Mouse (Mus musculus) left cerebral cortex, adult 8-10 months (tissue): ENCODE results near the gene Chrna10. TPM values are rescaled to one million over a fixed set of nuclear protein-coding genes. Genes with fewer than 3 reads are reported as not detected.

ENCODE experiments used
- DNase-seq, 2 experiments: peaks; one replicate each; pipeline ENCODE4 v3.0.0; 2022; ENCODE audit warnings: low spot score in 2 of 2
- total RNA-seq, 4 experiments: library from RNA; stranded (reverse); gene quantifications; 2 replicates each; pipeline ENCODE4 v1.2.4; 2022

The Chrna10 gene
- total RNA-seq, 4 experiments from 2014 or later = 0.46 to 0.99 (median 0.84) TPM

DNA sequence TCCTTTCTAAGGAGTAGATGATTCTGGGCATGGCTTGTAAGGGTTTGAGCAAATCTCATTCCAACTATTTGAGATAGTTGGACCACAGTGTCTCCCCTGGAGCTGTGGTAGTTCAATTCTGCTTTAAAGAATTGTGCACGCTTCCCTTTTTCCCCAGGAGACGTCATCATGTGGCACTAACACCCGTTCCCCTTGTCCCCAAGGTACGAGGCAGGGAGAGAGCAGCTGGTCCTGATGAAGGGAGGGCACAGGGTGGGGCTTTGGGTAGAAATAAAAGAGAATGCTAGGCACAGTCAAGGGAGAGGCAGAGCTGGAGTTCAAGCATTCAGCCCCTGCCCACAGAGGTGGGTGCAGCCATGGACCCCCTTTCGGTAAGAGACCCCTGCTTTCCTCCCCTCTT is 33.8 kb downstream of the Chrna10 start, which contains the start of gene Trpc2:
TSS of gene Trpc2 (plus strand) at position 301 of the 400 bp plus-strand sequence.
- DNase-seq = no peak

DNA sequence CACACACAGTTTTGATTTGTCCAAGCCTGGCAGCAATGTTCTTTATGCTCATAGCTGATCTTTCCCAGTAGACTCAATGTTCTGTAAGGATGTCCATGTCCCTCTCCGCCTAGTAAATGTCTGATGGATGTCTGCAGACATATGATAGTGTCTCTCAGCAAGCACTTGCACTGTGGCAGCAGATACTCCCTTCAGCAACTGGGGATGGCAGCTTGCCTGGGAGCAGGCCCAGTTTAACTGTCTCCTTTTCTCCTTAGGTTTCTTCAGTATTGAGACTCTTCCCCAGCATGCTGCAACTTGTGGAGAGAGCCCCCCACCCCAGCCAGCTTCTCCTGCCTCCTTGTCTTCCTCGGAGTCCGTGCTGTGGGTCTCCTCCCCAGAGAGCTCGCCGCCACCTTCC is 34.8 kb downstream of the Chrna10 start:
- no peak for DNase-seq

DNA sequence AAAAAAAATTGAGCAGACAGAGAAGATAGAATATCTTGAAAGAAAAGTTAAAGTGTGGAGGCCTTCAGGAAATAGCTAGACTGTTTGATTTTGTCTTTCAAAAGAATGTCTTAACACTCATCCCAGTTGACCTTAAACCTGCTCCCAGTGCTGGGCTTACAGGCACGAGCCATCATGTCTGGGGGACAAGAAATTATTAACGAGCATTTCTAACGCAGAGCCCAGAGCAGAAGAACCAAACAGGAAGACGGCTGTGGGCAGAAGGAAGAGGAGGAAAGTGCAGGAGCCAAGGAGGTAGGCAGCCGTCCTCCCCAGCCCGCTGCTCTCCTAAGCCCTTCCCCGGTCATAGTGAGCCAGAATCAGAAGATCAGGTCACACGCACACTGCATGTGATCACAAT is 36.3 kb downstream of the Chrna10 start:
- DNase-seq = no peak

DNA sequence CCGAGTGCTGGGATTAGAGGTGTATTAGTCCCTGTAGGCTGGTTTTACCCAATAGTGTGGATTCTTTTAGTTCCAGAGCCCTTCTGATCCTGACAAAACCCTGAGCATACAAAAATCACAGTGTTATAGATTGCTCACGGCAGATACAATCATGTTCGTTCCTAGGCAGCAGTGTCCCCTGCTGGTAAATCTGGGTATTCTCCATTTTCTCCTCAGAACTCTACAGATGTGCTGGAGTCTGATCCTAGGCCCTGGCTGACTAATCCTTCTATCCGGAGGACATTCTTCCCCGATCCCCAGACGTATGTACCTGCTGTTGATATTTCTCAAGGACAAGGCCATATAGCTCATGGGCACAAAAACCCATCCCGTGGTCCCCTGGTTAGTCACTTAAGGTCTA is 38.1 kb downstream of the Chrna10 start:
- no peak for DNase-seq

DNA sequence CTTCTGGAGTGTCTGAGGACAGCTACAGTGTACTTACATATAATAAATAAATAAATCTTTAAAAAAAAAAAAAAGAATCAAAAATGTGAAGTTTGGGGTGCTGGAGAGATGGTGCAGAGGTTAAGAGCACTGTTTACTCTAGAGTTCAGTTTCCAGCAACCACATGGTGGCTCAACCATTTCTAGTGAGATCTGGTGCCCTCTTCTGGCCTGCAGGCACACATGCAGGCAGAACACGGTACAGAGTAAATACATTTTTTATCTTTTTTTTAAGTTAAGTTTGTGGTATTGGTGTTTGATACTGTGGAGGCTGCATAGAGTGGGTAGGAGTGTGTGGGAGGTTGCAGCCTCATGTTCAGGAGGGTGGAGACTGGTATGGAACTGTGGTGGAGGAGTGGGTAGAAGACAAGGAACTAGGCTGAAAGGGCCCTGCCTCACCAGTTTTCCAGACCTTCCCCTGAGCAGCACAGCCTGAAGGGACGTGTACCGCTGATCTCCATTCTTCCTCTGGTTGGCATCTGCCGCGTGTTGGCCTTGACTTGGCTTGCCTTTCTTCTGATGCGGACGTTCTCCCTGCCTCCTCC is 39.8 kb downstream of the Chrna10 start:
- DNase-seq = no peak

DNA sequence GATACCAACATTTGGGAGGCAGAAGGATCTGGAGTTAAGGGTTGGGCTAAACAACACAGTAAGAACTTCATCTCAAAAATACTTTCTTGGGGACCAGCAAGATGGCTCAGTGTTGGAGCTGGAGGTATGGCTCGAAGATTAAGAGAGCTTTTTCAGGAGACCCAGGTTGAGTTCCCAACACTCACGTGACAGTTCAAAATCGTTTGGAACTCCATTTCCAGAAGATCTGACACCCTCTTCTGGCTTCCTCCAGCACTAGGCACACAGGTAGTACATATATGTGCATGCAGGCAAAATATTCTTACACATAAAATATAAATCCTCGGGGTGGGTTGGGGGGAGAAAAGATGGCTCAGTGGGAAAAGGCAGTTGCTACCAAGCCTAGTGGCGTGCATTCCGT is 50.3 kb downstream of the Chrna10 start:
- DNase-seq = no peak

DNA sequence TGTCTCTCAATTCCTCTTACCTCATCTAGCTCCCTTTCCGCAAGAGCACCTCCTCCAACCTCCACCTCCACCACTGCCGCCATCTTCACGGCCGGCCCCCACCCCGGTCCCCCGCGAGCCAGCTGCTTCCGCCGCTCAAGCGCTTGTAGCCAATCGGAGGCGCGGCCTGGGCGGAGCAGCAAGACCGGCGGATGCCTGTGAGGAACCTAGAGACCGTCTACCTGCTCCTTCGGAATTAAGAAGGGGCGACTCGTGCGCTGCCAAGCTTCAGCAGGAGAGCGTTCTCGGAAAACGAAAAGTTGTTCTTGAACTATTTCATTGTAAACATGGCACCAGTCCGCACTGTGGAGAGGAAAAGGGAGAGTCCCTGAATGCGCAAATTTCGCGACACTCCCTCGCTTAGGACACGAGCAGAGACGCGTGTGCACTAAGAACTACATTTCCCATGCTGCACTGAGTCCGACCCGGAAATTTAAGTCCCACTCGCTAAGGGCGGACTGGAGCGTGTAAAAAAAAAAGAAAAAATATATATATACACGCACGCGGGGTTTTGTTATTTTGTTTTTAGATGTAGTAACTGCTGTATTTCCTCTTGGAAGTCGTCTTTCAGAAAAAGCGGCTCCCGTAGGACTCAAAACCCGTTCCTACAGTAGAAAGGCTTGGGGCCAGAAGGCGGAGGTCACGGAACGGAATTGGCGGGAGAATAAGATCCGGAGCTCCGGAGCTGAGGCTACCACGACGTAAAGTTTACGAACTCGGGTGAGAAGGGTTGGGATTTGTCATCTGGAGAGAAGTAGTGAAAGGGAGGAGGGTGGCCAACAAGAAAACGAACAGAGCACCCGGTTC is 51.4 kb downstream of the Chrna10 start, which contains the start of the genes Rnf121, Xndc1 and Xntrpc:
TSS of gene Rnf121 (minus strand) at position 424 of the 846 bp plus-strand sequence.
TSS of gene Xndc1 (plus strand) at position 466 of the 846 bp plus-strand sequence.
TSS of gene Xntrpc (plus strand) at position 668 of the 846 bp plus-strand sequence.
- DNase-seq = peak; percentile 89 to 93

DNA sequence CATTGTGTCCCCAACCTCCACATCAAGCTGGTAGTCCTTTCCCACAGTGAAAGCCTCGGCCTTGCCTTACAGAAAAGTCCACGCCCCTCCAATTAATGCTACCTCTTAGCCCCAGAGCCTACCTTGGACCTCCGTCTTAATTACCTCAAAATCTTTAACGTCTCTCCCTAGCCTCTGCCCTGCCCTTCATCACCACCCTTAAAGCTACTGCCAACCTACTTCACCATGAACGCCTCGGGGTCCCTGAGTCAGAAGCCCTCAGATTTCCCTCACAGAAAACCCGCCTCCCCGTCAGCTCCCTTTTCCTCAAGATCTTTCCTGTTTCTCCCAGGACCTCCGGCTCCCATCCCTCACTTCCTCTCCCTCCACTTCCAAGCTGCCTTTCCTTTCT is 52.0 kb downstream of the Chrna10 start:
- no peak for DNase-seq

DNA sequence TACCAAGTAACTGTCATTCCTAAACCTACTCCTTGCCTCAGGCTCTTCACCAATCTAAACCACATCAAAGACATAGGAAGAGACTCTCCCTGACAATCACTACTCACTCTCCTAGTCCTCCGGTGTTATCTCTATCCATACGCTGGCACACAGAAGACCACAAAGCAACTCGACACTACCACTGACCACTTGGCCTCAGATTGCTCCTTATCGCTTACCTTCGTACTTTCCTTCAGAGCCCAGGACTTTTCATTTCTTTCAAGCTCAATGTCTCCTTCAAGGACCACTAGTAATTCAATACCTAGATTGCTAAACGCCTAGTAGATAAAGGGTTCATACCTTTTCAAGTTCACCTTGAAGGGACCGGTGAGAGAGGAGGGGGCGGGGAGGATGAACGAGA is 52.7 kb downstream of the Chrna10 start:
- DNase-seq = no peak

DNA sequence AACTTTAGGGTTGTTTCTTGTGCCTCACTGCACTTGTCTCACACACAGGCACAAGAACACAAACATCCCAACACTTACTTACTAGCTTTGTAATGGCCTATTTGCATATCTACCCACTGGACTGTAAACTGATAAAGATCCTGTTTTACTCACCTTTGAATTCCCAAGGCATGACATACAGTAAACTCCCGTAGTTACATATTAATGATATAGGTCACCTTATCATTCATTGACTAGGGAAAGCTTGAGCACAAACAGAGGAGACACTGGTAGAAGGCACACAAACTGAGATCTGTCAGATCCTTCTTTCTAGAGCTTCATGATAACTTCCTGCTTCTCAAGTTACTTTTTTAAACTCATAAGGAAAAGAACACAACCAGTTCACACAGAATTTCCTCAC is 54.4 kb downstream of the Chrna10 start:
- no peak for DNase-seq

DNA sequence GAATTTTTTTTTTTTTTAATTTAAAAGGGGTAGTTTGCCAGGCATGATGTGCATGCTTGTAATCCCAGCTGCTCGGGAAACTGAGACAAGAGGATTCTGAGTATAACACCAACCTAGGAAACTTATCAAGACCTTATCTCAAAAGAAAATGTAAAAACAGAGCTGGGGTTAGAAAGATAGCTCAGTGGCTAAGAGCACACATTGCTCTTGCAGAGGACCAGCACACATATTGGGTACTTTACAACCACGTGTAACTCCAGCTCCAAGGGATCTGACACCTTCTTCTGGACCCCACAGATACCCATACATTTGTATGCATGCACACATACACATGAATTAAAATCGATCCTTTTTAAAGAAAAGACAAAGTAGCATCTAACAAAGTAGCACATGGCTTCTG is 55.3 kb downstream of the Chrna10 start:
- no peak for DNase-seq

Other genes starting within 250 kb of the Chrna10 start
- 1 to 10 TPM in 2 of 4 experiments, under 1 TPM in 2; 0.46 to 9.8 (median 1.2) TPM for gene Folr1, start 246.0 kb downstream of the Chrna10 start, total RNA-seq
- 10 to 100 TPM; 83.0 to 96.2 (median 90.5) TPM for gene Lamtor1, start 210.9 kb downstream of the Chrna10 start, total RNA-seq
- gene Tomt, start 210.5 kb downstream of the Chrna10 start, total RNA-seq = under 1 TPM in 2 of 4 experiments, not detected in 2; 0.13 to 0.32 TPM
- gene Lrrc51, start 182.9 kb downstream of the Chrna10 start, total RNA-seq = 1 to 10 TPM; 3.7 to 8.1 (median 5.8) TPM
- 100 to 1,000 TPM in 2 of 4 experiments, 10 to 100 TPM in 2; 98.8 to 108 (median 101) TPM for gene Numa1, start 182.7 kb downstream of the Chrna10 start, total RNA-seq
- 1 to 10 TPM; 6.6 to 8.1 (median 7.8) TPM for gene Il18bp, start 98.1 kb downstream of the Chrna10 start, total RNA-seq
- gene Rnf121, start 51.4 kb downstream of the Chrna10 start, total RNA-seq = 10 to 100 TPM; 45.4 to 51.5 (median 47.8) TPM
- gene Xndc1, start 51.3 kb downstream of the Chrna10 start, total RNA-seq = 10 to 100 TPM; 20.4 to 28.8 (median 24.4) TPM
- 1 to 10 TPM in 3 of 4 experiments, under 1 TPM in 1; 0.63 to 2.4 (median 1.5) TPM for gene Xntrpc, start 51.1 kb downstream of the Chrna10 start, total RNA-seq
- gene Trpc2, start 33.7 kb downstream of the Chrna10 start, total RNA-seq = 1 to 10 TPM in 3 of 4 experiments, under 1 TPM in 1; 0.61 to 2.4 (median 1.3) TPM
- gene Art1, start 15.1 kb downstream of the Chrna10 start, total RNA-seq = under 1 TPM in 3 of 4 experiments, not detected in 1; 0.25 to 0.46 (median 0.26) TPM
- under 1 TPM in 1 of 4 experiments, not detected in 3; 0.33 TPM for gene Art5, start 7.3 kb downstream of the Chrna10 start, total RNA-seq
- 10 to 100 TPM; 40.7 to 43.0 (median 41.7) TPM for gene Nup98, start 93.3 kb upstream of the Chrna10 start, total RNA-seq
- 10 to 100 TPM; 23.7 to 28.9 (median 25.5) TPM for gene Pgap2, start 93.4 kb upstream of the Chrna10 start, total RNA-seq
- gene Rhog, start 139.2 kb upstream of the Chrna10 start, total RNA-seq = 10 to 100 TPM; 34.4 to 46.5 (median 39.2) TPM
- gene Stim1, start 151.0 kb upstream of the Chrna10 start, total RNA-seq = 10 to 100 TPM; 87.0 to 97.5 (median 94.7) TPM